Mouse (Mus musculus): ENCODE measurements at regions not wholly inside any gene's neighbourhood (a gene's known extent, or its start where the extent isn't known, plus 50 kb on each side); places are given as distances from the start of the nearest gene placed in this dataset.
"Not testable (repeated sequence)": the region's sequence is repeated elsewhere in the genome, so short reads cannot be mapped to it uniquely, and the experiment has no call there.

DNA sequence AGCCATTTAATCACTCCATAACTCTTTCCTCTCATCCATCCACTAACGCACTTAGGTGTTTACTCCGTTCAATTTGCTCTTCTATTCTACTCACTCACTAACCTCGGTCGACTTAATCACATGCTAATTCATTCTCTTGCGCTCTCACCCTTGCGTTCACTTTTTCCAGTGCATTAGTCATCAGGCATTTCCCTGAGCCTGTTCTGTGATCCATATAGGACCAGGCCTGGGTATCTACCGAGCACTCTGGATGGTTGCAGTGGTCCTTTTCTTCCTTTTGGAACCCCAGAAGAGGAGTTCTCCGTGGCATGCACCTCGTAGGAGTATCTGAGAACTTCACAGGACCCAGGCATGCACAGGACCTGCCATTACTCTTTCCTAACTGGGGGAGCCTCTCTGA is 270.1 kb downstream of the 4933412E24Rik start:
- no peak for ATAC-seq (replicated peaks; ENCODE audit: low read depth, poor library complexity, severe bottlenecking)

DNA sequence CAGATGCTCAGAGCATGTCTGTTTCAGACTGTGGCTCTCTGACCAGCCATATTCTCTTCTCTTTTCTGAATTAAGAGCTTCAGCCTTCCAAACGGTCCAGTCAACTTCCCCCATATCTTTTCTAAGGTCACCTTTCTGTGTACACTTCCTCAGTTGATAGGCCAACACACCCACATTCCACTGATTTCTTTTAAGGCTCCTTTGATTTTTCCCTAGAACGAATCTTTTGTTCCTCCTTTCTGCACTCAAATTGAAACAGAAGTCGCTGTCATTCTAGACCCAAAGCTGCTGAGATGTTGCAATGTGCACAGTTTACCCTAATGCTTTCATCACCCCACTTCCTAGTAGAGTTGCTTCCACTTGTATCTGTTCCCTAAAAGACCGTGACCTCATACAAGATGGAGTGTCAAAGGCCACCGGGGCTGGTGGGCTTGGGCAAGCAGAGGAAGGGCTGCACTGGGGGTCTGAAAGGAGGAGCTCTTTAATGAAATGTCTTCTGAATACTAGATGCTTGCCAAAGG is 271.9 kb downstream of the 4933412E24Rik start:
- ATAC-seq (replicated peaks; ENCODE audit: low read depth, poor library complexity, severe bottlenecking), result peak; percentile 93

DNA sequence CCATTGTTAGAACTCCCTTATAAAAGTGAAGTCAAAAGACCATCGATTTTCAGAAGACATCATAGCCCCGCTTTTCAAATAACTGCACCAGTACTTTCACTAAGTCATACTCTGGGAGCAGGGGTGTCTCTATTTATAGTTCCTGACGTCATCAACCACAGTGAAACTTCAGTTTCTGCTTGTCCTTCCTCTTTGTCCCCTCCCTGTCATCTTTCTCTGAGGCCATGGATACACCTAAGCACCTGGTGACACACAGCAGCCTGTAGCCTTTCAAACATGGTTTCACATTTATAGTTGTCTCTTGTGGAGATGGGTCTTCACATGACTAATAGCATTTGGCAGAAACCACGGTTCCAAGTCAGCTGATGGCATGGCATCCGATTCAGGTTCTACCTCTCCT is 277.2 kb downstream of the 4933412E24Rik start:
- peak; percentile 93 for ATAC-seq (replicated peaks; ENCODE audit: low read depth, poor library complexity, severe bottlenecking)

DNA sequence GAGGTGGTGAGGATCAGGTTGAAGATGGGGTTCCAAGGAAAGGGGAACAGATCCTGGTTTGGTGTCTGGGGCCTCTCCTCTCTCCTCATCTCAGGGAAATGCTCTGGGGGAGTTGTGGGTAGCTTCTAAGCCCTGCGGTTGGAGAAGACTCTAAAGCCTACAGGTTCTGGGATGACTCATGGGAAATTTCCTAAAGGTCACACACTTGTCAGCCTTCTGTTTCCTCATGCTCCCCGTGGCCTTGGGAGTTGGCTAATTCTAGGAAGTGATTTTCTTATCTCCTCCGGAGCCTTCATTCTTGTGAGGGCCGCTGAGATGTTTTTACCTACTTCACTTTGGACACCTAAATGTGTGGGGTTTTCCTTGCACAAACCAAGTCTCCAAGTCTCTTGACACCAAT is 279.2 kb downstream of the 4933412E24Rik start:
- no peak for ATAC-seq (replicated peaks; ENCODE audit: low read depth, poor library complexity, severe bottlenecking)

DNA sequence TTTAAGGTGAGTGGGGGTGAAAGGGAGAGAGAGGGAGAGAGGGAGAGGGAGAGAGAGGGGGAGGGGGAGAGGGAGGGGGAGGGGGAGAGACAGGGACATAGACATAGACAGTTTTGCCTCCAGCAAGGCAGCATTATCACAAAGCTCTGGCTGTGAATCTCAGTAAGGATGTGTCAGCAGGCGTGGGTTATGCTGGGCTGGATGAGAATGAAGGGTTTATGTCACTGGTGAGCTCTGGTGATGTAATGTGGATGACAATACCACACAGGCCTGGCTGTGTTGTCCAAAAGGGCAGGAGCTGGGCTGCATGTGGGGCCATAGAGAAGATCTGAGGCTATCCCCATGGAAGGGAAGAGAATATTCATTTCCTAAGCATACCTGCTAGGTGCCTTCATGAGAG is 282.0 kb downstream of the 4933412E24Rik start:
- ATAC-seq (replicated peaks; ENCODE audit: low read depth, poor library complexity, severe bottlenecking), result no peak

DNA sequence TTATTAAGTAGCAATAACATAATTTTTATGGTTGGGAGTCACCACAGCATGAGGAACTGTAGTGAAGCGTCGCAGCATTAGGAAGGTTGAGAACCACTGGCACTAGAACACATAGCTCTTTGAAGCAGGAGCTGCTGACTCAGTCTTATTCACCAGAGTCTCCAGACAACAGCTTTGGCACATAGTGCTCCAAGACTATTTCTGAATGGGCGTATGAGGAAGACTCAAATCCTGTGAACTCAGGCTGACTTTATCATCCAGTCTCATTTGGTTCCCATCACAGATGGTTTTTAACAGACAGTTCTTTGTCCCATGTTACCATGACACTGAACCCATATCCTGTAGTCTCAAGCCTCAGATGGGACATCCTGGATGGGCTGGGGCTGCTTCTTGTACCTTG is 282.5 kb downstream of the 4933412E24Rik start:
- ATAC-seq (replicated peaks; ENCODE audit: low read depth, poor library complexity, severe bottlenecking), result no peak

DNA sequence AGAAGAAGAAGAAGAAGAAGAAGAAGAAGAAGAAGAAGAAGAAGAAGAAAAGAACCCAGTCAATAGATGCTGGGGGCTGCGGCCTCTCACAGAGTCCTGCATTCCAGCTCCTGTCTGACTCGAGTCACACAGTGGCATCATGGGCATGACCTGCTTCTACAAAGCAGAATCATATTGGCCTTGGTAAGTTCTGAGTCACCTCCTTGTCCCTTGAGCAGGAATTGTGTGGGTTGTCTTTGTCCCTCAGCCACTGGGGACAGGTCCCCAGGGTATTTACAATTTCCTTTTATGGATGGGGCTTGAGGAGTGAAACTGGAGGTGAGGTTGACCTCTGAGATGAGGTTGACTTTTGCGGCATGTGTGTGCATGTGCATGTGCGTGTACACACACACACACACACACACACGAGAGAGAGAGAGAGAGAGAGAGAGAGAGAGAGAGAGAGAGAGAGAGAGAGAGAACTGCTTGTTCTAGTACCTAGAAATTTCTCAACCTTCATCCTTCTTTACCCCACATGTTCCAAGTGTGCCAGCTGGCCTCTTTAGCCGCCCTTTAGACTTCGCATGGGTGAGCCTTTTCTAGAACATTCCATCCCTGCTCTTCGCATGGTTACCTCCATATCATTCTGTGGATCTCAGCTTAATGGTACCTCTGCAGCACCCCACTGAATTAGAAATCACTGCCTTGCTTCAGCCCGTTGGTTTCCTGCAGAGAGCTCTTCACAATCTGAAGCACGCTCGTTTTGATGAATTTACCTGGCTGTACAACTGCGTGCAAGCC is 283.2 kb downstream of the 4933412E24Rik start:
- ATAC-seq (replicated peaks; ENCODE audit: low read depth, poor library complexity, severe bottlenecking), result no peak

DNA sequence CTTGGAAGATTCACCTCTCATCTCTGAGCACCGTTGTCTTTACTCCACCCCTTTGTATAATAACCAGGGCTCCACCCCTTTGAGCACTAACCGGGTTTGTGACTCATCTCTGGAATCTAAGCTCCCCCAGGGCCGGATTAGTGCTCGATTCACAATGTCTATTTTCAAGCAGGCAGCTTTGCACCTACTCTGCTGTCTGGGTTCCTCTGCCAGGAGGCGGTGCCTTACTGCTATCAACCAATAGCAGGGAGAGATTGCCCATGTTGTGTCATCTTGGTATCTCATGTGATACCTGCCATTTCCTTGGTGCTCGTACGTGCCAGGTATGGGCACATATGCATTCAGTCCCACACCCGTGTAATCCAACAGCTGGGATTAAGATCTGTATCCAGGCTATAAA is 285.3 kb downstream of the 4933412E24Rik start:
- ATAC-seq (replicated peaks; ENCODE audit: low read depth, poor library complexity, severe bottlenecking), result no peak

DNA sequence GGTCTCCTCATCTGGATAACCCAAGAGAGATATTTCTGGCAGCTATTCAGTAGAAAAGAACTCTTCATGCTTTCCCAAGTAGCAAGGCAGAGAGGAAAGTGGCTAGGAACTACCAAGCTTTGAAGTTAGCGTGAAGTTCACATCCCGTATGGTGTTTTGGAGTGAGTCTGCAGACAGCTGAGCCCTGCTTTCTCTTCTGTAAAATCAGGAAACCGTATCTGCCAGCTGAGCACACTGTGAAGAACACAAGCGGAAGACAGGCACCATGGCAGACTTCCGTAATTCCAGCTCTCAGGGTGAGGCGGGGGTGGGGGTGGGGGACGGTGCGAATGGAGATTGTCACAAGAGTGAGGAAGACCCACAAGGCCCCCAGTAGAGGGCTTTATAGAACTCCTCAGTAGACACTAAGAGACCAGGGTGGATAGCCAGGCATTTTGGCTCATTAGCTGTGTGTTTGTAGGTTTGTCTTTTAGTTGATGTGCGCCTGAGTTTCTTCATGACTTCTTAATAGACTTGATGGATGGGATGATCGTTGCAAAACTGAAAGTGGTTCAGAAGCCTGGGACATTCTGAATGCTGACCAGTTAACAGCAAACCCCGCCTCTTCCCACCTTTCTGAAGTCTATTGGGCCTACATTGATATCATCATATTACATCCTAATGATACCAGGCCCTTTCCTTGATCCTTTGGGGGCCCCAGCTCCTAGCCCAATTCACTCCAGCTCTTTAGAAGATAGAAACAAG is 287.4 kb downstream of the 4933412E24Rik start:
- peak; percentile 70 for ATAC-seq (replicated peaks; ENCODE audit: low read depth, poor library complexity, severe bottlenecking)

DNA sequence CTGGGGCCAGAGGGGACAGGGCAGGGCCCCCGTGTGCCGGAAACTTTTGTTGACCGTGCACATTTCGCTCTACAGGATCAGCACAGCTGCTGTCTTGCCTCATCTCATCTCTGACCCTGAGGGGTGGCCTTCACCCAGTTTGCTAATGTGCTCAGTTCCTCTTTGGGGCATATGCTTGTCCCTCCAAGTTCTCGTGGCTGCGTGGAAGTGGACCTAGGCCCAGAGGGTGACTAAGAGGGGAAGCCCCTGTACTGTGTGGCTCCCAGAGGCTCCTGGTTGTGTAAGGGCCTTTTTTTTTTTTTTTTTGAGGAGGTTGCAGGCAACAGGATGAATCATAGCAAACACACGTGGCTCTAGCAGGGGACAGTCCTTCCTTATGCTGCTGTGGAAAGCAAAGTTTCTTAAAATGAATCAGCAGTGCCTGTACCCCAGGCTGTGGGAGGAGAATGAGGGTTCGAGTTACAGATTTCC is 288.2 kb downstream of the 4933412E24Rik start:
- ATAC-seq (replicated peaks; ENCODE audit: low read depth, poor library complexity, severe bottlenecking), result peak; percentile 97

DNA sequence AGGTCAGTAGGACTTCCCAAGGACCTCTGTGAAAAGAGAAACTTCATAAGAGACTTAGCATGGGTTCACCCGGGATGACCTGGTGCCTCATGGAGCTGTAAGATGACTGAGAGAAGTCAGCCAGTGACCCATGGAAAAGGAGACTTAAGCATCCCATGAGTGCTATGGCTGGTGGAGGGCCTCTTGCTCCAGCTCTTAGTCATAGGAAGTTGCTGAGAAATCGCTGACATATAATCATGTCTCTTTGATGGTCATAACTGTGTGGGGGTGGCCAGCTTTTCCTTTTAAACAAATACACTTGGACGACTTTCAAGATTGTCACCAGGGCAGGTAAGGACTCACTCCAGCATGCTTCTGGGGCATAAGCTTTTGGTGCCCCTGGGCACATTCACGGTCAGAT is 290.5 kb downstream of the 4933412E24Rik start:
- no peak for ATAC-seq (replicated peaks; ENCODE audit: low read depth, poor library complexity, severe bottlenecking)

DNA sequence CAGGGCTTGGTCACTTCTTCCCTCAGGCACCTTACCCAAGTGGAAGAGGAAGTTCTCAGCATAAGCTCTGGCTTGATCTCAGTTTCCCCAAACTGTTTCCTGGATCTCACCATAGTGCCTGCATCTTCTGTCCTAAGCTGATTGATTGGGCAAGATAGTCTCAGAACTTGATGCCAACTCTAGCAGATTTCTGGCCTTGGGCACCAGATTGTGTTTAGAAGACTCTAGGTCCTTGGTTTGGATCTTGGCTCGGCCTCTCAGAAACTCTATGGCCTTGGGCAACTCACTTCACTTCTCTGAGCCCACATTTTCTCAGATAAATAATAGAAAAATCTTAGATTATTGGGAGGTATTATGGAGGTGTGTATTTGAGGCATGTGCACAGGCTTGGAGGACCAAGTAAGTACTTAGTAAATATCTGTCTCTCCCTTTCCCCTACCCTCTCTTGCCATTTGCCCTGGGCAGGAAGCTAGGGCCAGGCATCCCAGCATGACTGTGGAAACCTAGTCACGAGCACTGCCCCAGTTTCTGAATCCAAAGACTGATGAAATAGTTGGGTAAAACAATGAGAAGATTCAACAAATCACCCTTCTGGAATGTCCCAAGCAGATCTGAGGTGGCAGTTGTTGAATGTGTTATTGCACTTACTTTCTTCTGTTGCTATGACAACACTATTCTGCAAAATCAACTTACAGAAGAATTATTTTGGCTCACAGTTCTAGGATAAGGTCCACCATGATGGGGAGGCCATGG is 293.6 kb downstream of the 4933412E24Rik start:
- no peak for ATAC-seq (replicated peaks; ENCODE audit: low read depth, poor library complexity, severe bottlenecking)

DNA sequence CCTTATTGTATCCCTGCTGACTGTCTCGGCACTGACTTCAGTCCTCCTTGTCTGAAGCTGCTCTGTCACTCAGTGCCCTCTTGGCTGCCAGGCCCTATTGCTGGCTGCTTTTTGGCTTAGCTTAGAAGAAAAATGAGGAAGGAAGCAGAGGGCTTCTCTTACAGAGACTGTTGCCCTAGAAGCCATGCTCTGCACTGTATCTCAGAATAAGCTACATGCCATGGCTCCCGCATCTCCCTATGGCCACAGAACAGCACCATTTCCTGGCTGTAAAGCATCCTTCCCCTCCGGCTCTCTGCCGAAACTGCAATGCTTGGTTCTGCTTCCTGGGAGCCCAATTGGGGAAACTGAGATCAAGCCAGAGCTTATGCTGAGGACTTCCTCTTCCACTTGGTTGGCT is 295.0 kb downstream of the 4933412E24Rik start:
- peak; percentile 68 for ATAC-seq (replicated peaks; ENCODE audit: low read depth, poor library complexity, severe bottlenecking)

DNA sequence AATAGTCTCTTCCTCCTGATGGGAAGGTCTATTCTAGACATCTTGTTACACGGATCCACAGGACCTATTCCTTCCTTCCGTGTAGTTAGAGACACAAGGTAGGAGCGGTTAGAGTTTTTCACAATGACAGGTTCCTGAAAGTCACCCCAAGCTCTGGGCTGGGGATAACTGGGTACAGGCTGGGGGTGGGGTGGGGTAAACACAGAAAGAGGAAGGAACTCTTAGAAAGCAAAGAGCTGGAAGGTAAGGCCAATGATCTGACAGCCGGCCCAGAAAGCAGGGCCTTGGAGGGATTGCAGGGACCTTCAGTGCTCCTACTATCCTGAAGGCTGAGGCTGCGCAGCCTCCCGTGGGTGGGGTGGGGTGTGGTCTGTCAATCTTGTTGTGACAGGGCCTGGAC is 295.4 kb downstream of the 4933412E24Rik start:
- ATAC-seq (replicated peaks; ENCODE audit: low read depth, poor library complexity, severe bottlenecking), result peak; percentile 52

DNA sequence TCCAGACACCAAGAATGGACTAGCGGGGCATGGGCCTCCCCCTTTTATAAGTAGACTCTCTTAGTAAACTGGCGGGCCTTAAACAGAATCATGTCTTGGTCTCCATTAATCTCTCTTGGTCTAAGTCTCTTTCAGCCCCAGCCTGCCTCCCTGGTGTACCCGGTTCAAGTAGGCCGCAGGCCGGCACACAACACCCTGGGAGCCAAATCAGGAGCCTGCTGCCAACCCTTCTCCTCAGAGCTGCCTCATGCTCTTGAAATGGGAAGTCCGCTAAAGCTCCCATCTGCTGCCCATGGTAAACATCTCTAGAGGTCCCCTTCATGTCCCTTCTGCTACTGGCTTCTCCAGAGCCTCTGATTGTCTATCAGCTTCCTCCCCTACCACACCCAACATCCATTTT is 296.3 kb downstream of the 4933412E24Rik start:
- no peak for ATAC-seq (replicated peaks; ENCODE audit: low read depth, poor library complexity, severe bottlenecking)

DNA sequence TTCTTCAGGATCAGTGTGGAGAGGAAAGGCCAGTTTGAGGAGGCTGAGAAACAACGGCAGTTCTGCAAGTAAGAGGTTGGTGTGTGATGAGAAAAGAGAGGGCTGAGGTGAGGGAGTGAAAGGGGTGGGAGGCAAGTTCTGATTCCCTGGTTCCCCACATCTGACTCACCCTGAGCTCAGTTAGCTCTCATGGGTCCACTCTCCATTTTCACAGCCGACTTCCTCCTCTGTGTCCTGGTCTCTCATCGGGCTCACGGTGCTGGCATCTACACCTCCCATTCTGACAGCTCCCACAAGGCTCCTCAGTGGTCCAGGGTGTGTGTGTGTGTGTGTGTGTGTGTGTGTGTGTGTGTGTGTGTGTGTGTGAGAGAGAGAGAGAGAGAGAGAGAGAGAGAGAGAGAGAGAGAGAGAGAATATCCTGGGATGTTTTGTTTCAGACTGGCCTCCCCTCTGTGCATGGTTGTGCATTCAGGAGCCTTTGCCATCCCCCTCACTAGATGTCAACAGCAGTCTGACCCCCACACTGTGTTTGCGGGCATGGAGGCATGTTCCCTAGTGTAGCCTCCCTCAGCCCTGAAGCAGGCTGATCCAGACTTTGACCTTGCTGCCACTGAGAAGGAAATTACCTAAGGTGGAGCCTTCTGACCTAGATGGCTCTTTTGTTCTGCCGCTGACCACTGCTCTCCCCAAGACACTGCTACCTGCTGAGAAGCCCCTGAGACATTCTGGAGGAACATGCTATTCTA is 296.9 kb downstream of the 4933412E24Rik start:
- not testable (repeated sequence) for ATAC-seq (replicated peaks; ENCODE audit: low read depth, poor library complexity, severe bottlenecking)

DNA sequence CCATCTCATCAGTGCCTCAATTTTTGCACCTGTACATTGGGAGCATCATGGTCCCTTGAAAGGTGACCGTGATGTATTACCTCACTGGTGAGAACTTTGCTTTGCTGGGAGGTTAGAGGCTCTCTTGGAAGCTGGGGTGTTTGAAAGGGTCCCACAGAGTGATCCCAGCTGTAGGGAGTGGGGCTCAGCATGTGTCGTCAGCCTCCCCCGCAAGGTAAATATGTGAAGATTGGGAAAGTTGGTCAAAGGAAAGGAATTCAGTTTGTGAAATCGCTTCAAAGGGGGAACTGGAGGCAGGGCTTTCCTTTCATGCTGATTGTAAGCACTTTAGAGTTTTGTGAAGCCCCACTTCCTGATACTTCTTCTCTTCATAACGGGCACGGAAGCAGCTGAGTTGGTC is 299.5 kb downstream of the 4933412E24Rik start:
- peak; percentile 19 for ATAC-seq (replicated peaks; ENCODE audit: low read depth, poor library complexity, severe bottlenecking)

DNA sequence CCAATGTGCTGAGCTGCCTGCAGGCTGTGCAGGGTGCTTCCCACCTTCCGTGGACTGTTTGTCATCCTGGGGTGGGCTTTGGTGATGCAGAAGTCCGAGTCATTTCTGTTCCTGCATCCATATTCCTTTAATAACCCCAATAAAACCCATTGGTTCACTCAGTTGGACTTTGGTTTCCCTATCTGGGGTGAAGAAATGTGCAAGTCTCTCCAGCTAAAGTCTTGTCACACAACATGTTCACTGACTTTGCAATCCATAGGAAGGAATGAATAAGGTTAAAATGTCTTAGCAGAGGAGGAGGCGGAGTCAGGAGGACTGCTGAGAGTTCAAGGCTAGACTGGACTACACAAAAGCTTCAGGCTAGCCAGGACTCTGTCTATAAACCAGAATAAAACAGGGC is 300.5 kb downstream of the 4933412E24Rik start:
- no peak for ATAC-seq (replicated peaks; ENCODE audit: low read depth, poor library complexity, severe bottlenecking)

DNA sequence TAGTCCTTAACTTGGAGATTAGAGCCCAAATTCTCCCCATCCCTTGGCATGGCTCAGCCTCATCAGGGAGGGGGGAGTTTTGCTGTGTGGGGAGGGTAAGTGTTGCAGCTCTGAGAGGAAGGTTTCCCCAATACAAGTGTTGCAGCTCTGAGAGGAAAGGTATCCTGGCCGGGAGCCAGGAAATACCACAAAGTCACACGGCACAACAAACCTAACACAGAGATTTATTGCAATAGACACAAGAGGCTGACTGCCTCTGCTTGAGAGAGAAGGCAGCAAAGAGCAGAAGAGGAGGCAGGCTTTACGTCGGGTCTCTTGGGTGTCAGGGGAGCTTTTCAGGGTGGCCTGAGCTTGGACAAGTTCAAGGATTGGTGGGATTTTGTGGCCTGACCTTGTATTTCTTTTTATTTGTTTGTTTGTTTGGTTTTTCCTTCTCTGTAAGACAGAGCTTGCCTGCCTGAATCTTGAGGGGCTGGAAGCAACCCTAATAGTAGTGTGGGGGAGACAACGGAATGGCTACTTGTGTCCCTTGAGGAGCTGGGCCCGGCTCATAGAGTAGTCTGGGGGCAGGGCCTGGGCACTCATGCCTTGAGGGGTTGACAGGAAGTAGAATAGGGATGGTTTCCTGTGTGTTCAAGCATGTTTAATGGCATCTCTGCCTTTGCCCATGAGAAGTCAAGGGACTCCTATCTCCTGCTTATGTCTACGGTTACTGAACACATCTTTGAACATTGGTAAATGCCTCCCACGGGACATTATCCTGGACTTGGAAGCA is 302.3 kb downstream of the 4933412E24Rik start:
- no peak for ATAC-seq (replicated peaks; ENCODE audit: low read depth, poor library complexity, severe bottlenecking)

All from common myeloid progenitor, adult 5-6 weeks (primary cell).